Mouse (Mus musculus): ENCODE measurements around the gene Pip5k1a.

DNA sequence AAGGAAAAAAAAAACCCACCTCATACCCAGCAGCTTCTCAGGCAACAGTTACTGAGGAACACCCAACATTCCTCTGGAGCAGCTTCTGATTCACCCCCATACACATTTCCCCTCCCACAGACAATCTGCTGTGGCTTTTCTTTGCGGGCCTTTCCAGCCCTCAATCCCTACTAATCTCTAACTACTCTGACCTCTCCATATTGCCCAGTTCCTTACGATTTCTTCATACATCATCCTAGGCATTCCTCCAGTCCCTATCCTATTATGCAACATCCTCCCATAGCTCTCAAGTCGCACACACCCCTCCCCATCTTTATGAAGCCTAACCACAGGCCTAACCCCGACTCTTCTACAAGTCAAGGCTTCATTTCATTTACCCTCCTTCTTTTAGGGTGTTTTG is 1.6 kb downstream of the Pip5k1a start:
- TF ChIP-seq POLR2A (IDR thresholded peaks at IDR 0.05; ENCODE audit: extremely low read depth, insufficient read depth, low read length) = no peak
- no peak for TF ChIP-seq CTCF (IDR thresholded peaks at IDR 0.05; ENCODE audit: extremely low read depth, insufficient read depth, low read length)

Data from cortical plate, adult 2 months (tissue).